Mouse (Mus musculus) bone marrow, adult 2 months (tissue): ENCODE data around the gene Snx10. TPM values are rescaled to one million over a fixed set of nuclear protein-coding genes. Genes with fewer than 3 reads are reported as not detected.

Experiments used
- H3K27ac ChIP-seq: fragments of 200-500 bp; 2 replicates; pipeline ENCODE4 v1.5.1; 2012; ENCODE audit warnings: low read depth, mild to moderate bottlenecking, control low read depth, inconsistent platforms, low read length; ENCODE audit not compliant: control insufficient read depth, poor library complexity, insufficient read depth
- H3K4me1 ChIP-seq: fragments of 200-500 bp; 2 replicates; pipeline ENCODE4 v1.6.1; 2011; ENCODE audit warnings: low read length; ENCODE audit not compliant: control insufficient read depth, insufficient read depth
- H3K4me3 ChIP-seq: fragments of 200-500 bp; replicated peaks from 2 replicates; pipeline ENCODE3; 2011; ENCODE audit warnings: mild to moderate bottlenecking, low read depth, low read length, control low read depth; ENCODE audit not compliant: control insufficient read depth
- CTCF ChIP-seq: fragments of 200-500 bp; IDR thresholded peaks from 2 replicates; pipeline ENCODE4 v1.5.1; 2011; ENCODE audit warnings: low read length, control low read depth; ENCODE audit not compliant: control insufficient read depth, insufficient read depth
- POLR2A ChIP-seq: fragments of 200-500 bp; IDR thresholded peaks from 2 replicates; pipeline ENCODE4 v1.6.1; 2011; ENCODE audit warnings: low read depth, mild to moderate bottlenecking, control low read depth, low read length, borderline replicate concordance; ENCODE audit not compliant: control insufficient read depth
- WGBS: fragments of 180-500 bp; shearing (Covaris S2); methylation state at CpG from one replicate; pipeline ENCODE4 v1.1.7; 2018; 5-methylcytosine and 5-hydroxymethylcytosine counted together
- polyA plus RNA-seq: library from polyadenylated mRNA; stranded (reverse); fragments of >200 nt; gene quantifications from 2 replicates; pipeline ENCODE4 v1.2.4, GENCODE M21; 2011; ENCODE audit warnings: low replicate concordance; ENCODE audit not compliant: missing spikeins, insufficient read depth, insufficient read length

The Snx10 gene
- polyA plus RNA-seq, 1 experiment = 18.5 TPM

DNA sequence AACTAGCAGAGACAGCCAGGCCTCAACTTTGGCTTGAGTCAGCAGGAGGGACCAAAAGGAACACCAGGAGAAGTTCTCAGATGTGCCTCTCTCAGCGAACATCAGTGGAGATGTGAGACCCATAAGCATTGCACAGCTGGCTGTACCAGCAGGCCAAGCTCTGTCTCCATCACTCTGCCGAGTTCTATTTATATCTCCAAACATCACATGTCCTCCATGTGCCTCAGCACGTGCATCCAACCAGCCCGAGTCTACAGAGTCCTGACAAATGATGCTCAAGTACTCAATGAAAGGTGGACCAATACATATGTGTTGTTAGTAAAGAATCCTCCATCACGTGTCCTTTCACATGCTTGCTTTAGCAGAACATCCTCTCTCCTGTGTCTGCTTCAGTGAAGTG lies 103.1 kb downstream of the Snx10 start:
- H3K4me3 ChIP-seq = no peak overlapping the region
- TF ChIP-seq POLR2A = no peak
- TF ChIP-seq CTCF = no peak
- H3K27ac ChIP-seq = no peak overlapping the region
- WGBS = 82% methylated on average over 5 of the region's 5 CpGs
- peaks cover 3% of the 10 kb centered on the region for H3K4me1 ChIP-seq

DNA sequence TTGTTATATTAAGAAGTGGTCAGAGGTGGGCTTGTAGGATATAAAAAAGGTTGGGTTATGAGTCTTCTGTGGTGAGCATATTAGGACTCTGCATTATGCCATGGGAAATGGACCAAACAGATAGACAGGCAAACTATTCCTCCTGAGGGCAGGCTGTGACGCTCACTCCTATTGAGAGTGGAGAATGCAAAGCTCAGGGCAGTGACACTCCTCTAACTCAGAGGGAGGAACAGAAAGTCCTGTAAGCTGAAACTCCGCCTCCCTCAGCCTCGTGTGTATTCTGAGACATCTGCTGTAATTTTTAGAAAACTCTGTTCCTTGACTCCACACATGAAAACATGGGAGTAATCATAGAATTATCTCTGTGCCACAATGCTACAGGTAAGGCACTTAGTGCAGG lies 106.0 kb downstream of the Snx10 start:
- peaks cover 5% of the 10 kb centered on the region for H3K4me1 ChIP-seq
- no peak for TF ChIP-seq POLR2A
- no peak for TF ChIP-seq CTCF
- no peak overlapping the region for H3K27ac ChIP-seq
- no peak overlapping the region for H3K4me3 ChIP-seq
- WGBS = 38% methylated on average over 3 of the region's 3 CpGs

- H3K4me3 ChIP-seq = no peak overlapping the region
- H3K4me1 ChIP-seq = peaks cover 5% of the 10 kb centered on the region
- no peak overlapping the region for H3K27ac ChIP-seq
- 47% methylated on average over 2 of the region's 2 CpGs for WGBS
- TF ChIP-seq POLR2A (no peak), CTCF (no peak)
These were observed 106.5 kb downstream of the Snx10 start for GRCm38 (mm10) chr6:51630184-51630583.

- WGBS = 49% methylated on average over 4 of the region's 4 CpGs
- Histone ChIP-seq H3K4me1 (peaks cover 10% of the 10 kb centered on the region), H3K27ac (no peak overlapping the region), H3K4me3 (no peak overlapping the region)
- TF ChIP-seq CTCF (no peak), POLR2A (no peak)
These were observed 109.4 kb downstream of the Snx10 start for GRCm38 (mm10) chr6:51632928-51633662.

GRCm38 (mm10) chr6:51633663-51634362 lies 110.1 kb downstream of the Snx10 start:
- no peak overlapping the region for H3K27ac ChIP-seq
- 36% methylated on average over 8 of the region's 8 CpGs for whole genome bisulfite sequencing
- TF ChIP-seq POLR2A = no peak
- no peak for TF ChIP-seq CTCF
- no peak overlapping the region for H3K4me3 ChIP-seq
- H3K4me1 ChIP-seq = peaks cover 10% of the 10 kb centered on the region

DNA sequence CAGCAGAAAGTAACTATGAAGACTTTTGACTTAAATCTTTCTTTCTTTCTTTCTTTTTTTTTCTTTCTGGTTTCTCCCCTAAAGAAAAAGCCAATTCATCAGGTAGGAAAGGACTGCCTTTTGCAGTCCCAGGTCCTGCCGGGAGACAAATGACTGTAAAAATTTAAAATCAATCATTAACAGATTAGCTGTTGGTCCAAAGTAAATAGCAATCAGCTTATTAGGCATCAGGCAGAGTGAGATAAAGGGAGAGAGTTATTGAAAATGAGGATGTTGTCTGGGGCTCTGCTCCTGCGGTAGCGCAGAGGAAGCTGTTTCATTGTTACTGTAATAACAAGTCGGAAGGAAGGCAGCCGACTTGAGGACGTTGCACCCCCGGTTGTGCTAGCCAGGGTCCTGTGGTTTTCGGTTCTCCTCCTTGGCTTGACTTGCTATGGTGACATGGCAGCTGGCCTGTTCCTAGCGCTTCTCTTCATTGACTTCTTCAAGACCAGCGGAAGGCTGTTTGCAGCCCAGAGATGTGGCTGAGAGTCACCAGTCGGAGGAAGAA lies 112.4 kb downstream of the Snx10 start:
- H3K4me1 ChIP-seq = peaks cover 11% of the 10 kb centered on the region
- TF ChIP-seq POLR2A = no peak
- TF ChIP-seq CTCF = no peak
- peak overlapping the region; percentile 1 for H3K4me3 ChIP-seq
- H3K27ac ChIP-seq = peak overlapping the region; percentile 71
- 2% methylated on average over 11 of the region's 11 CpGs for WGBS

Other genes starting within 250 kb of the Snx10 start
- not detected in 2 replicates for gene Nfe2l3, start 91.2 kb upstream of the Snx10 start, polyA plus RNA-seq
- 1,010 and 1,239 TPM in 2 replicates for gene Hnrnpa2b1, start 54.0 kb upstream of the Snx10 start, polyA plus RNA-seq
- 96.2 and 134 TPM in 2 replicates for gene Cbx3, start 53.5 kb upstream of the Snx10 start, polyA plus RNA-seq